Comparison of ENCODE assay signal across 31 mouse cellular contexts in the genomic region with DNA sequence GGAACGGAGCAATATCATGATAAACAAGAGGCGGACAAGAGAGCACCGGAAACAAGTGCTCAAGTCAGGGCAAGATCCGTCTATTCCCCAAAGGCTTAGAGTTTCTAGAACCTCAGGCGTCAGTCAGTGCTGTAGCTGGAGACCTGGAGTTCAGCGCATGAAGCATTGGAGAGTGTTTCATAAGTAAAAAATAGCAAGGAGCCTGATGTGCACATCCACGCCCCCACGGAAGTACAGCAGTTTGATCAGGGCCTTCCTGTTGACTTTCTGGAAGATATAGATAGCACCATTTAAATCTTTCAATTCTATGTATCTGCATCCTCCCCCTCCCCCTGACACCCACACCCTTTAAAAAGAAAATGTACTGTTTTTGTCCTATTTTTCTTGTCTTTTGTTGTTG. TPM values are rescaled to one million over a fixed set of nuclear protein-coding genes. Genes with fewer than 3 reads are reported as not detected.
DNase-seq lines count a peak whose midpoint lies in the region; ATAC-seq lines count a peak whose summit lies in the region.
"Had no signal": no experiment of that assay in that cellular context is flagged by ENCODE, and none has a peak within 500 bp of the region (broad histone marks: within the 10 kb centered on the region; RNA-seq: fewer than 3 reads in every experiment).

No protein-coding gene starts in this region.

- ATAC-seq in liver, embryonic 12.5 days = 0 out of 2 replicates have a peak, but pooled peaks have one; percentile 18
- peak; percentile 53 for ATAC-seq in CD4-positive, CD25-positive, alpha-beta regulatory T cell, adult 4 months
- peak; percentile 67 for ATAC-seq in common myeloid progenitor, adult 5-6 weeks (replicated peaks; ENCODE audit: low read depth, poor library complexity, severe bottlenecking)
- ATAC-seq: forebrain, embryonic 16.5 days; hindbrain, embryonic 16.5 days; intestine, embryonic 16.5 days; midbrain, embryonic 16.5 days had no signal

- H3K4me2 ChIP-seq in liver, embryonic 12.5 days = no peak overlapping the region
- H3K4me2 ChIP-seq: limb, embryonic 12.5 days; liver, embryonic 13.5 days; lung, embryonic 14.5 days; midbrain, embryonic 11.5 days; neural tube, embryonic 13.5 days had no signal

- no peak overlapping the region for H3K27ac ChIP-seq in liver, embryonic 12.5 days
- H3K27ac ChIP-seq: gastrocnemius, adult 2 months; heart, adult 2 months; hindbrain, embryonic 10.5 days; limb, embryonic 12.5 days; liver, embryonic 13.5 days; neural tube, embryonic 13.5 days had no signal

- no peak overlapping the region for H3K4me3 ChIP-seq in liver, embryonic 12.5 days
- H3K4me3 ChIP-seq: erythroblast, embryonic 14.5 days; gastrocnemius, adult 2 months; heart, adult 2 months; hindbrain, embryonic 10.5 days; limb, embryonic 12.5 days; liver, embryonic 13.5 days; neural tube, embryonic 13.5 days had no signal

- H3K9me3 ChIP-seq in liver, embryonic 12.5 days (replicated peaks) = no peaks in the 10 kb centered on the region
- H3K9me3 ChIP-seq: hindbrain, embryonic 10.5 days; limb, embryonic 12.5 days; liver, embryonic 13.5 days; neural tube, embryonic 13.5 days had no signal

- H3K27me3 ChIP-seq in liver, embryonic 12.5 days (replicated peaks) = no peaks in the 10 kb centered on the region
- H3K27me3 ChIP-seq: CH12.LX; limb, embryonic 12.5 days; liver, embryonic 13.5 days; neural tube, embryonic 13.5 days had no signal

- WGBS in liver, embryonic 12.5 days (ENCODE audit: insufficient replicate concordance) = 57% methylated on average over 8 of the region's 8 CpGs

- no peak overlapping the region for H3K9ac ChIP-seq in liver, embryonic 12.5 days
- H3K9ac ChIP-seq: limb, embryonic 12.5 days; liver, embryonic 13.5 days; lung, embryonic 14.5 days; neural tube, embryonic 13.5 days had no signal

- no peak for DNase-seq in liver
- peak; percentile 30 for DNase-seq in naive thymus-derived CD4-positive, alpha-beta T cell, adult 2 months (ENCODE audit: low read depth)
- no peak for DNase-seq in kidney, adult 9 months
- DNase-seq in neural tube, embryonic 10.5 days (ENCODE audit: extremely low spot score, low spot score) = no peak
- no peak for DNase-seq in thymus, postnatal 0 days (ENCODE audit: low spot score)
- DNase-seq: adrenal gland, postnatal 25 days; cerebellum, adult 18-20 months; cerebellum, postnatal 10 days; gastrocnemius, adult 2 months; heart, adult 2 months; heart, postnatal 14 days; kidney, adult 8-10 months; kidney, postnatal 10 days; liver, embryonic 13.5 days; lung, postnatal 14 days; right cerebral cortex, postnatal 25 days; thymus, postnatal 14 days had no signal

- peaks cover 4% of the 10 kb centered on the region; the same call in 1 of the 2 replicates for H3K4me1 ChIP-seq in liver, embryonic 12.5 days
- H3K4me1 ChIP-seq: hindbrain, embryonic 10.5 days; limb, embryonic 12.5 days; neural tube, embryonic 13.5 days had no signal

- H3K36me3 ChIP-seq in liver, embryonic 12.5 days = peaks cover 14% of the 10 kb centered on the region

RNA-seq across cellular contexts. Expression of gene Hltf, which starts 46.7 kb away (rescaled TPM):
- polyA plus RNA-seq in liver, embryonic 12.5 days (2016; fragmentation: Nextera tagmentation; extraction: Ambion mirVana) = 13.2 and 13.3 TPM in 2 replicates
- polyA plus RNA-seq in CD4-positive, CD25-positive, alpha-beta regulatory T cell, adult 4 months (2017; shearing (Covaris generic)) = 10 to 100 TPM; 70.5 to 78.2 TPM
- total RNA-seq in common myeloid progenitor, adult 5-6 weeks (2017) = 39.1 and 44.2 TPM in 2 replicates
- polyA plus RNA-seq in thymus, postnatal 0 days (2015; fragmentation: Nextera tagmentation; extraction: Ambion mirVana) = 26.1 and 29.8 TPM in 2 replicates

RNA-seq across cellular contexts. Expression of gene Gyg, which starts 50.8 kb away (rescaled TPM):
- polyA plus RNA-seq in liver, embryonic 12.5 days (2016; fragmentation: Nextera tagmentation; extraction: Ambion mirVana) = 26.6 and 27.4 TPM in 2 replicates
- polyA plus RNA-seq in CD4-positive, CD25-positive, alpha-beta regulatory T cell, adult 4 months (2017; shearing (Covaris generic)) = 100 to 1,000 TPM; 101 to 102 TPM
- total RNA-seq in common myeloid progenitor, adult 5-6 weeks (2017) = 23.8 and 34.1 TPM in 2 replicates
- polyA plus RNA-seq in thymus, postnatal 0 days (2015; fragmentation: Nextera tagmentation; extraction: Ambion mirVana) = 56.1 and 58.1 TPM in 2 replicates
